Mouse (Mus musculus) forelimb bud, embryonic 11.5 days (tissue): ENCODE data around the gene Crybg2.

Experiments used
- DNase-seq: peaks from one replicate; pipeline ENCODE4 v3.0.0-alpha.2; 2012; ENCODE audit warnings: low read depth, low spot score

Crybg2 gene

GRCm38 (mm10) chr4:134058166-134058715, 2.4 kb upstream of the Crybg2 start:
- no peak for DNase-seq

GRCm38 (mm10) chr4:134058908-134059307, 1.7 kb upstream of the Crybg2 start:
- DNase-seq, result no peak

GRCm38 (mm10) chr4:134061166-134061830, 683 bp downstream of the Crybg2 start:
- no peak for DNase-seq

DNA sequence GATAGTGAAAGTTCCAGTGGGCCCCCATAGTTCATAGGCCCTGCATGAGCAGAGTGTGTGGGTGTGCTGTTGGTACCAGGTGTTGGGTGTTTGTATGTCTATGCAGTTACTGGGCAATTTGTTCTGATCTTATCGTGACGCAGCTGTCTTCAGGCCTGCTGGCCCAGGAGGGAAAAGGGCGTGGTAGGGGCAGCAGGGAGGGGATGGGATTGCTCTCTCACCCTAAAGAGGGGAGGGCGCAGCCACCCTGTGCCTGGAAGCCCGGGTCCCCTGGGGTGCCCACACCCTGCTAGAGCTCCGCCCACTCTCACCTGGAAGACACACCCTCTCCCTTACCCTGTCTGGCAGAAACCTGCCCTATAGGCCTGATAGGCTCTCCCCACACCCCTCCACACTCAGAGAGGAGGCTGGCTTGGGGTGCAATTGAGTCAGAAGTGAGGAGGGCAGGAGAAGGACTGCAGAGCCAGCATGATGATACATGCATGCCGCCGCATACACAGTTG, 1.4 kb downstream of the Crybg2 start:
- no peak for DNase-seq

GRCm38 (mm10) chr4:134062561-134062960, 1.9 kb downstream of the Crybg2 start:
- no peak for DNase-seq

DNA sequence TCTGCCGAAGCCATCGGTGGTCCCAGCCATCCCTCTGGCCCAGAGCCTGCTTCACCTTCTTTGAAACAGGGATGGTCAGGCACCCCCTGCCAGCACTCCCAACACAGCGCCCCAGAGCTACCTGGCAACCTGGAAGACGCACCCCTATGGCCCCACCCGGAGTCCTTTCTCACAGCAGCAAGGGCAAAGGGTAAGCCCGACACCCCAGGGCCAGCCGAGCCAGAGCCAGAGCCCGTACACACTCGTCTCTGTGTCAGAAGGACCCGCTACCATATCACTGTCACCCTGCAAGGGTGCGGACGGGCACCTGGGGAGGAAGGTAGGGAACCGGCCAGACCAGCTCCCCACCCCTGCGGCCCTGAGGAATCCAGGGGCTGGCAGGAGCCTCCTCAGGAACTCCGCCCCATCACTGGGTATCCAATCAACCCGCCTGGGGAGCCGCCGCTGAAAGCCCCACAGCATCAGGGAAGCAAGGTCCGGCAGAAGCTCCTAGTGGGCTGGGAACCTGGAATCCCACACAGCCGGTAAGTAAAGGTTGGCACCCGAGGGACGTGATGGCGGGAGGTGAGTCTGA, 4.9 kb downstream of the Crybg2 start:
- no peak for DNase-seq

- no peak for DNase-seq
Measured at GRCm38 (mm10) chr4:134067383-134067782, 6.8 kb downstream of the Crybg2 start.

GRCm38 (mm10) chr4:134067833-134068544, 7.4 kb downstream of the Crybg2 start:
- no peak for DNase-seq

- DNase-seq, result no peak
Measured at GRCm38 (mm10) chr4:134068793-134069580, 8.4 kb downstream of the Crybg2 start.

- peak; percentile 60 for DNase-seq
Measured at GRCm38 (mm10) chr4:134078694-134079093, 18.1 kb downstream of the Crybg2 start.

DNA sequence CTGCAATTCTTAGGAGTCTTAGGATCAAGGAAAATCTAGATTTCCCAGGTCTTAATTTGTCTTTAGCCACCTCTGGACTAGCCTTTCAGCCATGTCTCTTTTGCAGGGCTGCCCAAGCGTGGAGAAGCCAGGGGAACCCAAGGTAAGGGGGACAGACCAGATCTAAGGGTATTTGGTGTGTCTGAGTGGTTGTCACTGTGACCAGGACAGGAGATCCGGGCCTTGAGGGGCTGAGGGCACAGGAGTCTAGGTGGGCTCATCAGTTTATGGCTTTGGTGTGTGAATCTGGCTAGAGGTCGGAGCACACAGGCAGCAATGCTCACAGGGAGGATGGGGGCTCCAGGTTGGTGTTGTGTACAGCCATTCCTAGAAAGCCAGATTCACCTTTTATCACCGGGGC, 20.1 kb downstream of the Crybg2 start:
- DNase-seq, result no peak

DNA sequence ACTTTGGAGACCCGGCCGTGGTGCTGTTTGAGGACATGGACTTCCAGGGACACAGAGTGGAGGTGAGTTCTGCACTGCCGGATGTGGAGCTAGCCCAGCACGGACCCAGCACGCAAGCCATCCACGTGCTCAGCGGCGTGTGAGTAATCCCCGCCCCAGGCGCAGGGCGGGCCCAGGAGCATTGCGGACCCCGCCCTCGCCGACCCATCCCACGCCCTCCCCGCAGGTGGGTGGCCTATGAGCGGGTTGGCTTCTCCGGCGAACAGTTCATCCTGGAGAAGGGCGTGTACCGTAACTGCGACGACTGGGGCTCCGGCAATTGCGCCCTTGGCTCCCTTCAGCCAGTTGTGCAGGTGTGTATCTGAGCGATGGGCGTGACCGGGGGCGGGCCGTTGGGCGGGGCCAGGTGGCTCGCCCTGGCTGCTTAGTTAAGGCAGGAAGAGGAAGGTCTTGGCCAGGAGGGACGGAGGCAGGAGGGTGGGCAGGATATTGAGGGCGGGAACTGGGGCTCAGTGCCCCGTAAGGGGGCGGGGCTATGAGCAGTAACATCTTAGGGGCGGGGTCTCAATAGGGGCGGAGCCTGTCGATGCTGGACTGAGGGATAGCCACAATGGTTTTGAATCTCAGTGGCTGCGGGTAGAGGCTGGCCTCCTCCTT, 21.2 kb downstream of the Crybg2 start:
- peak; percentile 76 for DNase-seq

GRCm38 (mm10) chr4:134082460-134082859, 21.8 kb downstream of the Crybg2 start:
- DNase-seq, result no peak

GRCm38 (mm10) chr4:134084999-134085398, 24.4 kb downstream of the Crybg2 start:
- no peak for DNase-seq

DNA sequence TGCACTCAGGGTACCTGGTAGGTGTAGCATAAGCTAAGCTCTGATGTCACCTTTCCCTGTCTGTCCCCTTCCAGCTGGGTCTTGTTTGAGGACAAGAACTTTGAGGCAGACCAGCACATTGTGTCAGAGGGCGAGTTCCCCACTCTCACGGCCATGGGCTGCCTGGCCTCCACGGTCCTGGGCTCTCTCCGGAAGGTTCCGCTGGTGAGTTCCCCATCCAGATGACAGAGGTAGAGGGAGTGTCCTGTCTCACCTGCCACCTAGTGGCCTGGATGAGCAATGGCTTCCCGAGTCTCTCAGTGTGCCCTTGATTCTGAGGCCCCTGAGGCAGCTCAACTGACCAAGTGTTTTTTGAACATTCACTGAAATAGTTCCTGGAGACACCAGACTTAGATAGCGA, 26.8 kb downstream of the Crybg2 start:
- peak; percentile 31 for DNase-seq

DNA sequence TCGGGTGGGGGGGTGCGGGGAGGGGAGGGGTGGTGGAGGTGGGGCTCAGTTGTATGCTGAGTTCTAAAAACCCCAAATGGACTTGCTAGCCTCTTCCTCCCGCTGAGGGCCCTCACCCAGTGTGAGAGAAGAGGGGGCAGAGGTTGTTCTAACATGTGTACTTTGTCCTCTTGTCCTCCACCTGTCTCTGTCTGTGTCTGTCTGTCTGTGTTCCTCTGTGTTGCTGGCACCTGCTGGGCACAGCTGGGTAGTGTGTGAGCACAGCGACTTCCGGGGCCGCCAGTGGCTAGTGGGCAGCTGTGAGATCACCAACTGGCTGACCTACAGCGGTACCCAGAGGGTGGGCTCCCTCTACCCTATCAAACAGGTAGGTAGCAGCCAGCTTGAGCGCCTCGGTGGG, 28.4 kb downstream of the Crybg2 start:
- no peak for DNase-seq

GRCm38 (mm10) chr4:134090521-134091224, 30.1 kb downstream of the Crybg2 start:
- no peak for DNase-seq

- no peak for DNase-seq
Measured at GRCm38 (mm10) chr4:134091225-134091529, 30.6 kb downstream of the Crybg2 start.

GRCm38 (mm10) chr4:134092382-134093288, 32.0 kb downstream of the Crybg2 start:
- DNase-seq, result peak; percentile 30
